Mouse (Mus musculus) G1E (cell line): Measurements from ENCODE around the gene Ybx3.

ENCODE experiments used
- CTCF ChIP-seq: IDR thresholded peaks from 2 replicates; pipeline ENCODE4 v1.5.1; 2012; ENCODE audit warnings: low read depth, low read length, inconsistent platforms, mixed read lengths
- POLR2AphosphoS5 ChIP-seq: IDR thresholded peaks from 2 replicates; pipeline ENCODE4 v1.6.1; 2012; ENCODE audit warnings: low read depth, low read length, inconsistent platforms; ENCODE audit not compliant: insufficient replicate concordance
- TAL1 ChIP-seq: conservative IDR thresholded peaks from 2 replicates; pipeline ENCODE4 v1.6.1; 2012; ENCODE audit warnings: low read depth, low read length, inconsistent platforms, mixed read lengths

GRCm38 (mm10) chr6:131401259-131401658 is 13.0 kb upstream of the Ybx3 start:
- TF ChIP-seq CTCF (no peak), TAL1 (no peak), POLR2AphosphoS5 (no peak)
